Mouse (Mus musculus) kidney, postnatal 25 days (tissue): ENCODE measurements around the gene Atg2a.

Experiments used
- DNase-seq, 2 experiments: peaks; one replicate each; pipeline ENCODE4 v3.0.0; 2021; ENCODE audit warnings: mixed read lengths in 2 of 2

The Atg2a gene

DNA sequence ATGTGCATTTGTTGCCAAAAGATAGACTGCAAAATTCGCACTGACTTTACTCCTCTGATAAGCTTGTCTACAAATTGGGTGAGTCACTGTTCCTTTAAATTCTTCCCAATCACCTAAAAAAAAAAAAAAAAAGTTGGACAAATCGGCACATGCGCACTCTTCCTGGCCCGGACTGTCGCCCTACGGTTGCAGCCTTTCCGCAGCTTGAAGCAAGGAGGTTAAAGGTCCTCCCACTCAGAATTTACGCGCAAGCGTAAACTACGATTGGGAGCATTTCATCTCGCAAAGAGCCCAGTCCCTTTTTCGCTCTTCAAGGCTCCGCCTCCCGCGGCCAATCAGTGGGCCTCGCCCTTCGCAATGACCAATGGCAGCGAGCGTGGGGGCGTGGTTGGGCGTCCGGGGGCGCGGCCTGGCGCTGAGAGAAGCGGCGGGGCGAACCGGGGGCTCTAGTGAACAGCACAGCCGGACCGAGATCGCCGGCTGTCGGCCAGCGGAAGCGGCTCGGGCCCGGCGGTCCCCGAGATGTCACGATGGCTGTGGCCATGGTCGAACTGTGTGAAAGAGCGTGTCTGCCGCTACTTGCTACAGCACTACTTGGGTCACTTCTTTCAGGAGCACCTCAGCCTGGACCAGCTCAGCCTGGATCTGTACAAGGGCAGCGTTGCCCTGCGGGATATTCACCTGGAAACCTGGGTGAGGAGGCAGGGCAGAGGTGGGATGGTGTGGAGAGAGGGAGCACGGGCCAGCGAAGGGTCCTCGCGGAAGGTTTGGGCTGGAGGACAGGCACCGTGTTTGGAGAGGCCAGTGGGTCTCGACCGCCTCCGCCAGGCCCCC is at the start of gene Atg2a:
Atg2a (plus strand) TSS at position 395 of the 834 bp plus-strand sequence.
- DNase-seq, result peak; percentile 99 to 100

DNA sequence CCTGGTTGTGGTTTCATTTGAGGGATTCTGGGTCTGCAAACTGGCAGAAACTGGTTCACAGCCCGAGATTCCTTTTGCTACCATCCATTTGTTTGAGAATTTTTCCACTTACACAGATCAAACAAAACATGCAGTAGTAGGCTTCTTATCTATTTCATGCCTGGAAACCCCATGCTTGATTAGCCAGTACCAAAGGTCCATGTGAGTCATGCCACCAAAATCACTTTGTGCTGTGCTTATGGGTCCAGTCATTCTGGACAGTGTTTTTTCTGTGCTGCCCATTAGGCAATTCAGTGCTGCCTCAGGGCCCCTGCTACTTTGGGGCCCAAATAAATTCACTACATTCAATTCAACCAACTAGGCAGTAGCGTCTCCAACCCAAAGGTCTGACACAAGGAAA is 37.2 kb upstream of the Atg2a start:
- no peak for DNase-seq

DNA sequence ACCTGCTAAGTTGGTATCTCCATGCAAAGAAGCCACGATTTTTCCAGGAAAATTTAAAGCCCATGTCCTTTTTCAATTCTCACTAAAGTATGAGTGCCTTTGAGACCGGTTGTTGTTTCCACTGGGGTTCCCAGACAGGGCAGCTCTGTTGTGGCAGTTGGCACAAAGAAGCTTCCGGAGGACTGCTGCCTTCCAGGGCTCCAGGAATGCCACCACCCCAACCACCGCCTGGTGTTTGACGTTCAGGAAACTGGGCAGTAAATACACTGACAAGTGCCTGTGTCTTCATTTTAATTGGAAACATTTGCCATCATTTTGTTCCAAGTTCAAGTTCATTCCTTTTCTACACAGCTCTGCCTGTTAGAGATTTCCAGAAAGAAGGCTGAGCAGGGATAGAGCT is 34.8 kb upstream of the Atg2a start:
- no peak for DNase-seq

DNA sequence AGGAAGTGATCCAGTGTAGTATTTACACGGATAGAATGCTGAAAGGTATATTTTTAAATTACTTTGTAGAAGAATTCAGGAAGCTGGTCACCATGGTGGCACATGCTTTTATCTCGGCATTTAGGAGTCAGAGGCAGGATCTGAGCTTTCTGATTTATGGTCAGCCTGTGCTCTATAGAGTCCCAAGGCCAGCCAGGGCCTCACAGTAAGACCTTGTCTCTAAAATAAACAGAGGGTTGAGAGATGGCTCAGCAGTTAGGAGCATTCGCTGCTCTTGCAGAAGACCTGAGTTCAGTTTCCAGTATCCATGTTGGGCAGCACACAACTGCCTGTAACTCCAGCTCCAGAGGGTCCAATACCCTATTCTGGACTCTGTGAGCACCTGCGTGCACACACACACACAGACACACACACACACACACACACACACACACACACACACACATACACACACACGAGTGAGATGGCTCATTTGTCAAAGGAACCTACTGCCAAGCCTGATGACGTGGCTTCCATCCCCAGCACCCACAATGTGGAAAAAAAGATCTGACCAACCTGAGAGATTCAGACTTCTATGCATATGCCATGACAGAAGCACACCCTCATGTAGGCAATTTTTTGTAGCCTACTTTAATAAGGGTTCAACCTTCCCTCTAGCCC is 25.3 kb upstream of the Atg2a start:
- no peak for DNase-seq

DNA sequence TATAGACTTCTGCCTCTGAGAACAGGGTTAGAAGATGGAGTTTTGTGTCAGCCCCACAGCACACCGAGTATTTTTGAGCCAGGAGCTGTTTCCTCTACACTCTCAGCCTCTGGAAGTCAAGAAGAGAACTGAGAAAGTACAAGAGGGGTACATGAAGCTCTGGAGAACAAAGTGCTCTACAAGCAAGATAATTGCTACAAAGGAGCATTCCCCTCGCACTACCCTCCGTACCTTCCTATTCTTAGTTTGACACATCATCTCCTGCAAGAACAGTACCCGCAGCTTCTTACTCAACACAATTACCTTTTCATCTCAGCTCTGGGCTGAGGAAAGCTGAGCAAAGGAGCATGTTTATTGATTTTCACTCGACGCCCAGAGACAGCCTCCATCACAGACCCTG is 22.9 kb upstream of the Atg2a start:
- DNase-seq, result no peak

DNA sequence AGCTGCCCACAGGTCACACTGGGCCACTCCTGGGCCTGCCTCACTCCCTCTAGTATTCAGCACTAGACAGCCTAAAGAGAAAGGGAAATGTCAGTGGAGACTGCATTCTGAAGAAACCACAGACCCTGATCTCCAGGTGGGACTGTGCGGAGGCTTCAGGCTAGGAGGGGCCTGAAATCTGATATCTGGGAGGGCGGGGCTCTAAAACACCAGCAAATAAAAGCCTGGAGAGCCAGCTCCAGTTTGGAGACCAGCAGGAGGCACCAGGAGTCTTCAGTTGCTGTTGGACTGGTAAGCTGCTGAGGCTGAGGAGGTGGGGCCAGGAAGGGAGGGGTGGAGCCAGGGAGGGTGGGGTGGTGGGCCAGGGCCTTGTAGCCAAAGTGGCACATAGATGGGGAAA is 15.3 kb upstream of the Atg2a start, which contains the start of gene Gpha2:
Gpha2 (plus strand) TSS at position 246 of the 400 bp plus-strand sequence.
- no peak for DNase-seq

DNA sequence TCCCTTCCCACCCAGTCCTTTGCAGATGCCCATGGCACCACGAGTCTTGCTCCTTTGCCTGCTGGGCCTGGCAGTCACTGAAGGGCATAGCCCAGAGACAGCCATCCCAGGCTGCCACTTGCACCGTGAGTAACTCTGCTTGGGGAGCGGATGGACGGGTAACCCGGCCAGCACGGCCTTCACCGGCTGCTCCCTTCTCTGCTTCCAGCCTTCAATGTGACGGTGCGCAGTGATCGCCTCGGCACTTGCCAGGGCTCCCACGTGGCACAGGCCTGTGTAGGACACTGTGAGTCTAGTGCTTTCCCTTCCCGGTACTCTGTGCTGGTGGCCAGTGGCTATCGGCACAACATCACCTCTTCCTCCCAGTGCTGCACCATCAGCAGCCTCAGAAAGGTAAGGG is 14.7 kb upstream of the Atg2a start:
- no peak for DNase-seq

DNA sequence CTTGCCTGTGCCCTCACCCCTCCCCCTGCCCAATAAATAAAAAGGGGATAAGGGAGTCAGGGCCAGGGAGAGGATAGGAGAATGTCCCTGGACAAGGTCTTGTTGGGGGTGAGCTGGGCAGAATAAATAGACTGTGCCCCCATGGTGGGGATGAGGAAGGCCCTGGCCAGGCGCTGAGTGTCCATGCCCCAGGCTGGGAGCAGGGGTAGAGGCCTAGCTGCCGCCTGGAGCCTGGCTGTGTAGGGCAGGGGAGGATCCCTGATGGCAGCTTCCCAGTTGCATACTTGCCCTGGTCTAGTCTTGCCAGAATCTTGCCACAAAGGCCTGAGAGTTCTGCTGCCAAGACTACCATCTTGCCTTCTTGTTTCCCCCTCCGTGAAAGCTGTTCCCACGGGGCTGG is 13.6 kb upstream of the Atg2a start:
- no peak for DNase-seq

DNA sequence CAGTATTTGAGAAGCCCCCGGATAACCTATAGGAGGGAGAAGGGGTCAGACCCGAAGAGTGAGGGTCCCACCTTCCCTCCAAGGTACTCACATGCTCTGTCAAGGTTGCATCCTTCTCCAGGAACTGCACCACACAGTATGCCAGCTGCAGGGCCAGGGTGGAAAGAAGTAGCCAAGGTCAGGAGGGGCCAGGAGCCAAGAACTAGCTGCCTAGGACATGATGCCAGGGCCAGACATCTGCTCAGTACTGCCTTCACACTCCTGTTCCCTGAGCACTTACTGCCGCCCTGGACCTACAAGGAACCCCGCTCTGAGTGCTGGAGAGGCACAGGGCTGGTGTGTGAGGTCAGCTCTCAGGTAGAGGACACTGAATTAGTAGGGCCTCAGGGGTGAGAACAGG is 11.1 kb upstream of the Atg2a start:
- no peak for DNase-seq

DNA sequence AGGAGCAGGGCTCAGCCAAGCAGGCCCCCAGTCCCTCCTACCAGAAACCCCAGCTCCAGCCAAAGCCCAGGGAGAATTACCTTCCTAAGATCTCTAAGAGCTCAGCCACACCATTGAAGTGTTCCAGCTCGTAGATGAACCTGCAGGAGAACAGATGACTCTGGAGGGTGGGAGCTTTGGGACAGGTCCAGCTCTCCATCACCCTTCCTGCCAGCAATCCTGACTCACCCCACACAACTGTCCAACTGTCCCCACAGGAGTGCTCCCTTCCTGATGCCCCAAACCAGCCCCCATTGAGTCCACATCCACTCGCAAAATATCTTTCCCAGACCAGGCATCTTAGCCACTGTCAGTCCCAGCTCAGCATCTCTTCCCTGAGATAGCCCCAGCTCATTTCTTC is 10.4 kb upstream of the Atg2a start:
- DNase-seq, result no peak

DNA sequence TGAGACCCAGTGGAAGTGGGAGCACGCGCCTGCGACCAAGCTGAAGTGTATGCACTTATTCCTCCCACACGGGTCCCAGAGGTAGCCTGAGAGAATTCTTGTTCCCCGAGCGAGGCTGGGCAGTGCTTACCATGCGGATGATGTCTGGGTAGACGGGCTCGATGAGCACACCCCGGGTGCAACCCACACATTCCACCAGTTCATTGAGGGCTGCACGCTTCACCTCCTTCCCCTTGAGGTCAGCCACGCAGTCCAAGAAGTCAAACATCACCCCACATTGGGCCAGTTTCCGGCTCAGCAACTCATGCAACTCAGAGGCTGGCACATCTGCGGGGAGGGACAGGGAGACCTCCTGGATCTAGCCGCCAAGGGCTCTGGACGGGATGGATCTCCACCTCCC is 7.8 kb upstream of the Atg2a start:
- peak in 1 of 2 experiments; percentile 63 for DNase-seq

DNA sequence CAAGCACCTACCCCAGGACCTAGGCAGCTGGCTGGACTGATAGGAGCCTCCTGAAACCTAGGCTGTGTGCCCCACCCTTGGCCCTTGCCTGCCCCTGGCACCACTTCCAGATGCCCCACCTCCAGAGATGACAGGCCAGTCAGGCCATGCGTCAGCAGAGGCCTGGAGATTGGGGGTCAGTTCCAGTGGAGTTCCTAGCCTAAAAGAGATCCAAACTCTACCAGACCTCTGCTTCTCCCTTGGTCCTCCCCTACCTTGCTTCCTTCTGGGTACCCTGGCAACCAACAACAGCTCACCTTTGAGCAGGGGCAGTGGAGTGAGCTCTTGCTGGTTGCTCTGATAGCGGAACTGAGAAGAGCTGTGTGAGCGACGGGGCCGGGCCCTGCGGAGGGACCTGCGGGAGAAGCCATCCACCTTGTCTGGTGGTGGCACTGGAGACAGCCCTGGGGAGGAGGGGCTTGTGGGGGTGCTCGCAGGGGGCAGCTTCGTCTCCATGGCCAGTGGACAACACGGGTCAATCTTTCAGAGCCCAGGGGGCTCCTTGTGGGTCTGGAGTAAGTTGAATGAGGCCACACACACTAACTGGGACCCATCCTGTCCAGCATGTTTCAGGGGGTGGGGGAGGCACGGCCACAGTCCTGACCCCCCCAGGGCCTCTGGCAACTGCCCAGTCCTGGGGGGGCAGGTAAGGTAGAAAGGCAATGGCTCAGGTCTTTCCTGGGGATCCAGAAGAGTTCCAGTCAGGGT is 7.0 kb upstream of the Atg2a start:
- no peak for DNase-seq

DNA sequence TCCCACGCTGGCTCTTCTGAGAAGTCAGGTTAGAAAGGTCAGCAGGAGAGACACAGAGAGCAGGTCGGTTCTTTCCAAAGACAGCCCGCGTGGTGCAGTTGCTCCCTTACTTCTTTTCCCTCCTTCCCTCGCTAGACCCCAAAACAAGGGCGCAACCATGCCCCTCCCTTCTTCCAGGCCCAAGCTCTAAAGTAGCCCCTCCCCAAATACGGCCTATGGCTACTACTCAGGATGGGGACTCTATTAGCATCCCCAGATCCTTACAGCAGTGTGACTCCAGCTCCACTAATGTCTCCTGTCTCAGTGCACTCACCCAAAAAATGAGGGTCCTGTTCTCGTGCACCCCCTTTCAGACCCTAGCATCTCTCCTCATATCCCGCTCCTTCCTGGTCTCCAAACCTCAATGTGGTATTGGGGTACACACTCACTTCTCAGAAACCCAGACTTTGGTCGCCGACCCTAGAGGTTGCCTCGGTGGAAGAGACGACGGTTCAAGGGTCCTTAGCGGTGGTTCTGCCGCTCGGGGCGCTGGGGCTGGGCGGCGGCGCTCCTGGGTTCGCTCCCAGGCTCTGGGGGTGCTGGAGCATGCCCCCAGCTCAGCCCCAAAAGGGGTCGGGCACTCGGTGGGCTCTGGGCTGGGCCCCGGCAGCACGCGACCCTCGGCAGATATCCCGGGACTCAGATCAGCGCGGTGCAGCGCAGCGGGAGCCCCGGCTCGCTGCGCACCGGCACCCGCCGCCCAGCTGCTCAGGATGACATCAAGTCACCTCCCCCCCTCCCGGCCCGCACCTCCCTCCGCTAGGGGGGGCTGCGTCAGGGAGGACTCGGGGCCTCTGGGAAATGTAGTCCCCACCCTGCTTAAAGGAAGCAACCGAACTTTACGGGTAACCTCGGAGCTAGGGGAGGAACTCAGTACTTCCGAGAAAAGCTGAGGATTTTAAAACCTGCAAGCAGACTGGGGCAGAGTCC is 6.1 kb upstream of the Atg2a start, which contains the start of gene Ppp2r5b:
Ppp2r5b (minus strand) TSS at position 789 of the 969 bp plus-strand sequence.
- DNase-seq, result peak; percentile 94 to 97

DNA sequence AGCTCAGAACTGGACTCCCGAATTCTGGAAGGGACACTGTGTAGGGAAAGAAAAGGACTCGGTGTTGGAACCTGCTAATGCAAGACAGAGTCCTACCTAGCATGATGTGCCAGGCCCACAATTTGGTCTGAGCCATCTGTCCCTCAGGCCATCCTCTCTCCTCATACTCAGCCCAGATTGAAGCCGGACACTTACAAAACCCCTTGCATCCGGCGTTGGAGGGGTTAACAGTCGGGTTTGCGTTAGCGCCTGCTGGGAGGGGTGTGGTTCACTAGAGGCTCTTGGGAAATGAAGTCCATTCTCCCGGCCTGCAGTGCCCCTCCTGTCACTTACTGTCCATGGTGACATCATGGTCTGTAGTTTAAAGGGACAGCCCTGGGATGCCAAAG is 5.4 kb upstream of the Atg2a start:
- peak; percentile 94 to 96 for DNase-seq

DNA sequence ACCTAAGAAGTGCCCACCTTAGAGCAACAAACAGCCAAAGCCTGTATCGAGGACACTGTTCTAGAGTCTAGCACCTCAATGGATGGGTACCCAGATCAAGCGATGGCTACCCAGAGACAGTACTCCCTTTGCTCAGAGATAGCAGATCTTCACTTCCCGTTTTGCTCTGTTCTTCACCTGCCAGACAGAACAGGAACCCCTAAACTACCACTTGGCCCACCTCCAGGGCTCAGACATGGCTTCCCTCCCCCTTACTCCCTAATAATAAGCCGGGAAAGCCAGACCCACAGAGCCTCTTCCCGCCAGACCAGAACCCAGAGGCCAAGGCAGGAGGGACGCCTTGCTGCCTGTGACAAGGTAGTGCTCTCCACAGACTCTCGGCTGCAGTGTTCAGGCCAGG is 4.6 kb upstream of the Atg2a start:
- no peak for DNase-seq

DNA sequence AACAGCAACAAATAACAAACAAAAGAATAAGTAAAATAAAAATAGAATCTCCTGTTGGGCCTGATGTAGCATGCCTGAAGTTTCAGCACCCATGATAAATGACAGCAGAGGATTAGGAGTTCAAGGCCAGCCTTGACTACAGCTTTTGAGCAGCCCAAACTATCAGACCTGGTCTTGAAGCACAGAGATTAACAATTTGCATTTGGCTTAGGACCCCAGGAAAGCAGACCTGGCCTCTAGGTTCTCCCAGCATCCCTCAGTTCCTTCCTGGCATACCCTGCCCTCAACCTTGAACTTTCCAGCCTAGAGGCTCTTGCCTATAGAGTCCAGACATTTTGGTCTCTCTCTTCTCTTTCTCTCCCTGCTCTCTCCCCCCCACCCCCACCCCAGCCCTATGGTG is 2.7 kb upstream of the Atg2a start:
- DNase-seq, result no peak

DNA sequence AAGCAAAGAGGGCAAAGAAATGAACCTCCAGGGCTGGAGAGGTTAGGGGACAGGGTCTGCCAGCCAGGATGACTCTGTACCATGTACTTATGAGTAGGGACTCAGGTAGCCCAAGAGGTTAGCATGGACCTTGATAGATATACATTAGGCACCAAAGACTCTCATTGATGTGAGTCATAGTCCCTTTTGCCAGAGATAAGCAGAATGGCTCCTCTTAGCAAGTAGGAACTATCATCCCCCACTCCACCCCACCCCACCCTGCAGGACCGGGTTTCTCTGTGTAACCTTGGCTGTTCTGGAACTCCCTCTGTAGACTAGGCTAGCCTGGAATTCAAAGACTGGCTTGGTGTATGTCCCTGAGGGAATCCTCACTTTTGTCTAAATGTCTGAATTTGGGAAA is 1.3 kb upstream of the Atg2a start:
- DNase-seq, result no peak

DNA sequence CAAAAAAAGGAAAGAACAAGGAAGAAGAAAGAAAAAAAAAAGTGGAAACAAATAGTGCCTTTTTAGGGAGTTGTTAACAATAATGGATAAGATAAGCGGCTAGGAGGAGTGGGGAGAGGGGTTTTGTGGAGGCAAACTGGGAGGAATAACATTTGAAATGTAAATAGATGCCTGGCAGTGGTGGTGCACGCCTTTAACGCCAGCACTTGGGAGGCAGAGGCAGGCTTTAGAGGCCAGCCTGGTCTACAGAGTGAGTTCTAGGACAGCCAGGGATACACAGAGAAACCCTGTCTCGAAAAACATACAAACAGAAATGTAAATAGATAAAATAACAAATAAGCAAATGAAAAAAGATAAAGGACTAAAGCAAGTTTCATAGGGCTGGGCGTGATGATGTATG is 743 bp upstream of the Atg2a start:
- no peak for DNase-seq

DNA sequence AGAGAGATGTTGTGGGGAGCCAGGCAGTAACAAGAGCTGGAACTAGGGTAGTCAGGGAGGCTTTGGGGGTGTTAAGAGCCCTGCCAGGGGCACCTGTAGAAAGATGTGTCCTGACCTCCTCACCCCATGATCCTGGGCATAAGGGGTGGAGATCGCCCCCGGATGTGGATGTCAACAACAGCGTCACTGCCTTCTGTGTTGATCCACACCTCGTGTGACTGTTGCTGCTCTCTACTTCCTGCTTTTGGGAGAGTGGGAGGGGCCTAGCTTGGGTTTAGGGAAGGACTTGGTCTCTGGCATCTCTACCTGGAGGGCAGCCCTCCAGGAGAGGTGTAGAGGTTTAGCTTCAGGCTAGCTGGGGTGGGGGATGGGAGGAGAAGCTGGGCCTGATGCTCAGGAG is 813 bp downstream of the Atg2a start:
- peak; percentile 57 to 81 for DNase-seq

DNA sequence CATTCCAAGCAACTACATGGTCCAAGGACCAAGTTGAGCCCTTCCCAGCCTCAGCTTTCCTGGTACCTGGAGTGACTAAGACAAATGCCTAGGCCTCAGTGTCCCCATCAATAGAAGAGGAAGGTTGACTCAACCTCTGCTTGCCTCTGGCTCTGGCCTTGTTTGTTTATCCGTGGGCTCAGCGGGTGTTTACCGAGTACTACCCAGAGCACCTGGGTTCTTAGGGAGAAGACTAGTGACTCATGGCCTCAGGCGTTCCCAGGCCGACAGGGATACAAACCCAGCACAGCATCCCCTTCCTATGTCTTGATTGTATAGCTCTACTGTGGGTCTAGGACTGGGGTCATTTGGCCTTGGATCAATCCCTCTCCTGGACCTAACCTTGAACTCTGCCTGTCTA is 1.8 kb downstream of the Atg2a start:
- peak in 1 of 2 experiments; percentile 24 for DNase-seq

DNA sequence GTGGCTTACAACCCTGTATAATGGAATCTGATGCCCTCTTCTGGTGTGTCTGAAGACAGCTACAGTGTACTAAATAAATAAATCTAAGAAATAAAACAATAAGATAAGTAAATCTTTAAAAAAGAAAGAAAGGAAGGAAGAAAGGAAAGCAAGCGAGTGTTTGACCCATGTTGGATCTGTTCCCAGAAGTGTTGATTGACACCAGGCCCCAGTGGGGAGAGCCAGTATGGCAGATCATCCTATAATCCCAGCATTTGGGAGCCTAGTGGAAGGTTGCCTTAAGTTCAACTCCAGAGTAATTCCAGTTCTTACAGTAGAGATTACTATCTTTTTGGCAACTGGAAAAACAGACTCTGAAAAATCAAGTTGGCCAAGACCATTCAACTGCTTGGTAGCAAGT is 4.3 kb downstream of the Atg2a start:
- no peak for DNase-seq

DNA sequence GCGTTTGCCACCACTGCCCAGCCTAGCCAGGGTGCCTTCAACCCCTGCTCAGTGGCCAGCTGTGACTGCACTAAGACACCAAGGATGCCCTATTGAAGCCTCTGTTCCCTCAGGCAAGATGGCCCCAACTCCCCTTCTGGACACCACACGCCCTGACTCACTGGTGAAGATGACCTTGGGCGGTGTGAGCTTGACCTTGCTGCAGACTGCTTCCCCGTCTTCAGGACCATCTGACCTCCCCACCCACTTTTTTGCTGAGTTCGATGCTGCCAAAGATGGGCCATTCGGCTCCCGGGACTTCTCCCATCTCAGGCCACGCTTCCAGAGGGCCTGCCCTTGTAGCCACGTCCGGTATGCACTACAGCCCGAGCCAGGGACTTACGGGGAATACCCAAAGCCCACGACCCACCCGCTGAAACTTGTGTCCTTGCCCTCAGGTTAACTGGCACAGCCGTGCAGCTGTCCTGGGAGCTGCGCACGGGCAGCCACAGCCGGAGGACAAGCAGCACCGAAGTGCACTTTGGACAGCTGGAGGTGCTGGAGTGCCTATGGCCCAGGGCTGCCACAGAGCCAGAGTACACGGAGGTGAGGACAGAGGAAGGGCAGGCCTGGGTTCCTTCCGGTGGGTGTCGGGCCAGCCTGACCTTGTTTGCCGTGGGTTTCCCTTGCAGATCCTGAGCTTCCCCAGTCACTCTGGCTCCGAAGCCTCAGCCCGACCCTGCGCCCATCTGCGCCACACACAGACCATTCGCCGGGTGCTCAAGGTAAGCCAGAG is 6.2 kb downstream of the Atg2a start:
- no peak for DNase-seq
